Mouse (Mus musculus): ENCODE data around the gene Polr3h. TPM values are rescaled to one million over a fixed set of nuclear protein-coding genes. Genes with fewer than 3 reads are reported as not detected.

Gene Polr3h
- polyA plus RNA-seq, 1 experiment from 2014 or later = 105 TPM

GRCm38 (mm10) chr15:81927741-81928140, 1.7 kb upstream of the Polr3h start:
- ATAC-seq = no peak
- Histone ChIP-seq H3K9ac (ENCODE audit: low read depth, low read length) (no peak overlapping the region), H3K4me2 (ENCODE audit: low read length) (no peak overlapping the region), H3K27ac (ENCODE audit: low read depth, low read length) (peak overlapping the region; percentile 7), H3K9me3 (ENCODE audit: control insufficient read depth, low read length) (no peaks in the 10 kb centered on the region), H3K4me3 (ENCODE audit: low read length) (no peak overlapping the region), H3K4me1 (ENCODE audit: control insufficient read depth, insufficient read depth, low read depth, low read length) (peaks cover 21% of the 10 kb centered on the region), H3K27me3 (replicated peaks; ENCODE audit: control insufficient read depth, insufficient read depth, low read length) (no peaks in the 10 kb centered on the region), H3K36me3 (ENCODE audit: control insufficient read depth, insufficient read depth, low read length) (no peaks in the 10 kb centered on the region)
- WGBS = 36% methylated on average over 4 of the region's 4 CpGs

- ATAC-seq = no peak; the same call in 1 of the 2 replicates
- Histone ChIP-seq H3K27ac (ENCODE audit: low read depth, low read length) (peak overlapping the region; percentile 87), H3K4me1 (ENCODE audit: control insufficient read depth, insufficient read depth, low read depth, low read length) (peaks cover 25% of the 10 kb centered on the region), H3K27me3 (replicated peaks; ENCODE audit: control insufficient read depth, insufficient read depth, low read length) (no peaks in the 10 kb centered on the region), H3K4me2 (ENCODE audit: low read length) (peak overlapping the region; percentile 95), H3K9ac (ENCODE audit: low read depth, low read length) (no peak overlapping the region), H3K9me3 (ENCODE audit: control insufficient read depth, low read length) (no peaks in the 10 kb centered on the region), H3K4me3 (ENCODE audit: low read length) (peak overlapping the region; percentile 82), H3K36me3 (ENCODE audit: control insufficient read depth, insufficient read depth, low read length) (no peaks in the 10 kb centered on the region)
- WGBS = 26% methylated on average over 9 of the region's 9 CpGs
Observed at GRCm38 (mm10) chr15:81926446-81926822, 394 bp upstream of the Polr3h start.

- H3K27me3 ChIP-seq (replicated peaks; ENCODE audit: control insufficient read depth, insufficient read depth, low read length) = no peaks in the 10 kb centered on the region
- peak overlapping the region; percentile 82 for H3K4me3 ChIP-seq (ENCODE audit: low read length)
- 83% methylated on average over 11 of the region's 11 CpGs for WGBS
- peaks cover 35% of the 10 kb centered on the region for H3K4me1 ChIP-seq (ENCODE audit: control insufficient read depth, insufficient read depth, low read depth, low read length)
- H3K9me3 ChIP-seq (ENCODE audit: control insufficient read depth, low read length) = no peaks in the 10 kb centered on the region
- no peaks in the 10 kb centered on the region for H3K36me3 ChIP-seq (ENCODE audit: control insufficient read depth, insufficient read depth, low read length)
- H3K4me2 ChIP-seq (ENCODE audit: low read length) = peak overlapping the region; percentile 95
- H3K27ac ChIP-seq (ENCODE audit: low read depth, low read length) = no peak overlapping the region
- no peak for ATAC-seq
- H3K9ac ChIP-seq (ENCODE audit: low read depth, low read length) = 0 out of 2 replicates have a peak overlapping the region, but pooled peaks have one; percentile 81
Observed at GRCm38 (mm10) chr15:81924933-81925332, 1.1 kb downstream of the Polr3h start.

GRCm38 (mm10) chr15:81921255-81921654, 4.8 kb downstream of the Polr3h start:
- no peaks in the 10 kb centered on the region for H3K27me3 ChIP-seq (replicated peaks; ENCODE audit: control insufficient read depth, insufficient read depth, low read length)
- WGBS = 59% methylated on average over 5 of the region's 5 CpGs
- no peak for ATAC-seq
- 0 out of 2 replicates have a peak, but pooled peaks cover 4% of the 10 kb centered on the region for H3K36me3 ChIP-seq (ENCODE audit: control insufficient read depth, insufficient read depth, low read length)
- no peaks in the 10 kb centered on the region for H3K9me3 ChIP-seq (ENCODE audit: control insufficient read depth, low read length)
- peak overlapping the region; percentile 67 for H3K27ac ChIP-seq (ENCODE audit: low read depth, low read length)
- H3K4me3 ChIP-seq (ENCODE audit: low read length) = no peak overlapping the region
- peaks cover 34% of the 10 kb centered on the region for H3K4me1 ChIP-seq (ENCODE audit: control insufficient read depth, insufficient read depth, low read depth, low read length)
- H3K9ac ChIP-seq (ENCODE audit: low read depth, low read length) = no peak overlapping the region; the same call in 1 of the 2 replicates
- H3K4me2 ChIP-seq (ENCODE audit: low read length) = no peak overlapping the region

- Histone ChIP-seq H3K4me3 (ENCODE audit: low read length) (no peak overlapping the region), H3K27ac (ENCODE audit: low read depth, low read length) (peak overlapping the region; percentile 67), H3K36me3 (ENCODE audit: control insufficient read depth, insufficient read depth, low read length) (peaks cover 9% of the 10 kb centered on the region), H3K27me3 (replicated peaks; ENCODE audit: control insufficient read depth, insufficient read depth, low read length) (no peaks in the 10 kb centered on the region), H3K4me1 (ENCODE audit: control insufficient read depth, insufficient read depth, low read depth, low read length) (peaks cover 34% of the 10 kb centered on the region), H3K4me2 (ENCODE audit: low read length) (no peak overlapping the region), H3K9ac (ENCODE audit: low read depth, low read length) (no peak overlapping the region; the same call in 1 of the 2 replicates), H3K9me3 (ENCODE audit: control insufficient read depth, low read length) (no peaks in the 10 kb centered on the region)
- ATAC-seq = peak; percentile 68
- WGBS = 73% methylated on average over 10 of the region's 10 CpGs
Observed at GRCm38 (mm10) chr15:81920546-81921217, 5.4 kb downstream of the Polr3h start.

GRCm38 (mm10) chr15:81919062-81919461, 7.0 kb downstream of the Polr3h start:
- no peak for ATAC-seq
- Histone ChIP-seq H3K9me3 (ENCODE audit: control insufficient read depth, low read length) (no peaks in the 10 kb centered on the region), H3K4me1 (ENCODE audit: control insufficient read depth, insufficient read depth, low read depth, low read length) (peaks cover 25% of the 10 kb centered on the region), H3K27me3 (replicated peaks; ENCODE audit: control insufficient read depth, insufficient read depth, low read length) (no peaks in the 10 kb centered on the region), H3K4me3 (ENCODE audit: low read length) (no peak overlapping the region), H3K9ac (ENCODE audit: low read depth, low read length) (no peak overlapping the region), H3K27ac (ENCODE audit: low read depth, low read length) (no peak overlapping the region), H3K36me3 (ENCODE audit: control insufficient read depth, insufficient read depth, low read length) (peaks cover 15% of the 10 kb centered on the region), H3K4me2 (ENCODE audit: low read length) (no peak overlapping the region)
- 89% methylated on average over 5 of the region's 5 CpGs for WGBS

GRCm38 (mm10) chr15:81917621-81918463, 8.2 kb downstream of the Polr3h start:
- ATAC-seq = no peak
- Histone ChIP-seq H3K27me3 (replicated peaks; ENCODE audit: control insufficient read depth, insufficient read depth, low read length) (no peaks in the 10 kb centered on the region), H3K4me3 (ENCODE audit: low read length) (no peak overlapping the region), H3K4me2 (ENCODE audit: low read length) (no peak overlapping the region), H3K9me3 (ENCODE audit: control insufficient read depth, low read length) (no peaks in the 10 kb centered on the region), H3K4me1 (ENCODE audit: control insufficient read depth, insufficient read depth, low read depth, low read length) (peaks cover 18% of the 10 kb centered on the region), H3K9ac (ENCODE audit: low read depth, low read length) (no peak overlapping the region), H3K36me3 (ENCODE audit: control insufficient read depth, insufficient read depth, low read length) (peaks cover 26% of the 10 kb centered on the region), H3K27ac (ENCODE audit: low read depth, low read length) (no peak overlapping the region)
- WGBS = 64% methylated on average over 6 of the region's 6 CpGs

GRCm38 (mm10) chr15:81917201-81917600, 8.8 kb downstream of the Polr3h start:
- WGBS = 92% methylated on average over 12 of the region's 12 CpGs

GRCm38 (mm10) chr15:81915663-81916062, 10.4 kb downstream of the Polr3h start:
- peaks cover 42% of the 10 kb centered on the region for H3K36me3 ChIP-seq (ENCODE audit: control insufficient read depth, insufficient read depth, low read length)
- no peak overlapping the region for H3K4me3 ChIP-seq (ENCODE audit: low read length)
- no peak overlapping the region for H3K4me2 ChIP-seq (ENCODE audit: low read length)
- WGBS = 84% methylated on average over 5 of the region's 5 CpGs
- no peak overlapping the region for H3K27ac ChIP-seq (ENCODE audit: low read depth, low read length)
- no peak overlapping the region for H3K9ac ChIP-seq (ENCODE audit: low read depth, low read length)
- peaks cover 5% of the 10 kb centered on the region; the same call in 1 of the 2 replicates for H3K4me1 ChIP-seq (ENCODE audit: control insufficient read depth, insufficient read depth, low read depth, low read length)
- no peak for ATAC-seq
- H3K27me3 ChIP-seq (replicated peaks; ENCODE audit: control insufficient read depth, insufficient read depth, low read length) = no peaks in the 10 kb centered on the region
- no peaks in the 10 kb centered on the region for H3K9me3 ChIP-seq (ENCODE audit: control insufficient read depth, low read length)

More at GRCm38 (mm10) chr15:81917201-81917600, 8.8 kb downstream of the Polr3h start:
- H3K27ac ChIP-seq (ENCODE audit: low read depth, low read length) = 0 out of 2 replicates have a peak overlapping the region, but pooled peaks have one; percentile 29
- H3K27me3 ChIP-seq (replicated peaks; ENCODE audit: control insufficient read depth, insufficient read depth, low read length) = no peaks in the 10 kb centered on the region
- no peak overlapping the region for H3K4me3 ChIP-seq (ENCODE audit: low read length)
- no peak overlapping the region for H3K4me2 ChIP-seq (ENCODE audit: low read length)
- peaks cover 18% of the 10 kb centered on the region for H3K4me1 ChIP-seq (ENCODE audit: control insufficient read depth, insufficient read depth, low read depth, low read length)
- no peak for ATAC-seq
- no peaks in the 10 kb centered on the region for H3K9me3 ChIP-seq (ENCODE audit: control insufficient read depth, low read length)
- peaks cover 30% of the 10 kb centered on the region for H3K36me3 ChIP-seq (ENCODE audit: control insufficient read depth, insufficient read depth, low read length)
- H3K9ac ChIP-seq (ENCODE audit: low read depth, low read length) = no peak overlapping the region

Data from hindbrain, embryonic 16.5 days (tissue).